16 mouse cellular contexts compared by ENCODE assay signal in the genomic region with DNA sequence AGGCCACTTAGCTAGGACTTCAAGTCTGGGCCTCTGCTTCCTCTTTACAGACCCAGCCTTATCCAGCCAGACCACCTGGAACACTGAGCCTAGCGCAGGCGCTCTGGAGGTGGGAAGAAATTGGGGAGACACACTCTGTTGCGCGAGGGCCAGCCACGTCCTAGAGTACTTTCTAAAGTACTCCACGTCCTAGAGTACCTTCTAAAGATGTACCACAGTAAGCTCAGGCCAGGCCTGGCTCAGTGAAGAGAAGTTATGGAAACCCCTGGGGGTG. TPM values are rescaled to one million over a fixed set of nuclear protein-coding genes. Genes with fewer than 3 reads are reported as not detected.
DNase-seq lines count a peak whose midpoint lies in the region; ATAC-seq and TF ChIP-seq lines count a peak whose summit lies in the region.
"Had no signal": no experiment of that assay in that cellular context is flagged by ENCODE, and none has a peak within 500 bp of the region (broad histone marks: within the 10 kb centered on the region; RNA-seq: fewer than 3 reads in every experiment).

No protein-coding gene starts in this region.

- H3K4me3 ChIP-seq in heart, embryonic 10.5 days: peak overlapping the region; percentile 50; the same call in 1 of the 2 replicates
- H3K4me3 ChIP-seq in kidney, embryonic 15.5 days (replicated peaks): peak overlapping the region; percentile 29; the same call in 1 of the 2 replicates
- H3K4me3 ChIP-seq in bone marrow macrophage, adult 2 months (ENCODE audit: insufficient read depth, low read length): peak overlapping the region; percentile 5; the same call in 1 of the 2 replicates
- H3K4me3 ChIP-seq in limb, embryonic 12.5 days (replicated peaks): no peak overlapping the region
- H3K4me3 ChIP-seq: myocyte had no signal

- H3K9me3 ChIP-seq in heart, embryonic 10.5 days: no peaks in the 10 kb centered on the region
- H3K9me3 ChIP-seq in kidney, embryonic 15.5 days (replicated peaks): no peaks in the 10 kb centered on the region
- no peaks in the 10 kb centered on the region for H3K9me3 ChIP-seq in limb, embryonic 12.5 days

- WGBS in heart, embryonic 10.5 days: 2% methylated on average over 6 of the region's 6 CpGs
- WGBS in kidney, embryonic 15.5 days: under 1% methylated on average over 6 of the region's 6 CpGs
- WGBS in limb, embryonic 12.5 days: under 1% methylated on average over 6 of the region's 6 CpGs

- peaks cover 24% of the 10 kb centered on the region for H3K4me1 ChIP-seq in heart, embryonic 10.5 days
- H3K4me1 ChIP-seq in kidney, embryonic 15.5 days: peaks cover 44% of the 10 kb centered on the region
- no peaks in the 10 kb centered on the region for H3K4me1 ChIP-seq in bone marrow macrophage, adult 2 months (ENCODE audit: control insufficient read depth, insufficient read depth, low read length)
- H3K4me1 ChIP-seq in limb, embryonic 12.5 days (replicated peaks): peaks cover 11% of the 10 kb centered on the region; the same call in 1 of the 2 replicates

- TF ChIP-seq CTCF in bone marrow macrophage, adult 2 months (IDR thresholded peaks at IDR 0.05; ENCODE audit: low read depth, low read length): no peak

- no peaks in the 10 kb centered on the region for H3K36me3 ChIP-seq in heart, embryonic 10.5 days
- H3K36me3 ChIP-seq in kidney, embryonic 15.5 days: no peaks in the 10 kb centered on the region
- no peaks in the 10 kb centered on the region for H3K36me3 ChIP-seq in limb, embryonic 12.5 days

- DNase-seq in heart, embryonic 10.5 days (ENCODE audit: low spot score): no peak
- no peak for DNase-seq in heart, postnatal 4 days
- DNase-seq in kidney, adult 9 months: no peak
- DNase-seq in layer of hippocampus, adult 8-10 months (ENCODE audit: low spot score in 2 of 2): no peak
- DNase-seq in kidney, postnatal 10 days: no peak
- DNase-seq: liver, postnatal 0 days; right cerebral cortex, adult 18-20 months had no signal

- H3K27ac ChIP-seq in heart, embryonic 10.5 days: no peak overlapping the region
- no peak overlapping the region for H3K27ac ChIP-seq in kidney, embryonic 15.5 days
- H3K27ac ChIP-seq in bone marrow macrophage, adult 2 months (ENCODE audit: insufficient read depth, low read depth, low read length): no peak overlapping the region
- H3K27ac ChIP-seq in limb, embryonic 12.5 days: no peak overlapping the region

- H3K27me3 ChIP-seq in heart, embryonic 10.5 days (ENCODE audit: insufficient read depth, poor library complexity, severe bottlenecking): peaks cover 90% of the 10 kb centered on the region
- peaks cover 91% of the 10 kb centered on the region for H3K27me3 ChIP-seq in kidney, embryonic 15.5 days
- peaks cover 87% of the 10 kb centered on the region for H3K27me3 ChIP-seq in limb, embryonic 12.5 days

- H3K4me2 ChIP-seq in kidney, embryonic 15.5 days: peak overlapping the region; percentile 46
- peak overlapping the region; percentile 3 for H3K4me2 ChIP-seq in limb, embryonic 12.5 days

- ATAC-seq in kidney, embryonic 15.5 days (replicated peaks; ENCODE audit: low FRiP score): no peak
- no peak for ATAC-seq in limb, embryonic 12.5 days (ENCODE audit: insufficient number of reproducible peaks, insufficient read depth, low FRiP score, low TSS enrichment, low read depth)
- ATAC-seq: liver, postnatal 0 days had no signal

- no peak for TF ChIP-seq POLR2A in bone marrow macrophage, adult 2 months (IDR thresholded peaks at IDR 0.05; ENCODE audit: borderline replicate concordance, low read depth, low read length)

- H3K9ac ChIP-seq in kidney, embryonic 15.5 days: no peak overlapping the region
- H3K9ac ChIP-seq in limb, embryonic 12.5 days (replicated peaks): no peak overlapping the region
- H3K9ac ChIP-seq: liver, postnatal 0 days had no signal

RNA-seq across cellular contexts. Expression of a gene that starts 11.4 kb away (rescaled TPM):
- polyA plus RNA-seq in heart, embryonic 10.5 days (2016; fragmentation: Nextera tagmentation; extraction: Ambion mirVana): 0.20 and 1.0 TPM in 2 replicates
- not detected for total RNA-seq in heart, postnatal 4 days (2021)
- polyA plus RNA-seq in kidney, embryonic 15.5 days (2015; fragmentation: Nextera tagmentation; extraction: Ambion mirVana): 0.06 and 0.14 TPM in 2 replicates
- polyA plus RNA-seq in bone marrow macrophage, adult 2 months (2012; ENCODE audit: insufficient read depth, insufficient read length, missing spikeins): not detected in 2 replicates
- 2.8 and 3.1 TPM in 2 replicates for polyA plus RNA-seq in limb, embryonic 12.5 days (2016; fragmentation: Nextera tagmentation; extraction: Ambion mirVana)
- total RNA-seq in layer of hippocampus, adult 8-10 months (2022): not detected
- total RNA-seq: granulocyte monocyte progenitor cell, adult 5-6 weeks; layer of hippocampus, postnatal 10 days; left cerebral cortex, postnatal 25 days; megakaryocyte progenitor cell, adult 5-6 weeks had no signal
- polyA plus RNA-seq: liver, postnatal 0 days; spleen, adult 2 months had no signal
